10 mouse cellular contexts compared by ENCODE assay signal in genomic region chr7:123907946-123908840, GRCm38 (mm10).
DNase-seq lines count a peak whose midpoint lies in the region; ATAC-seq and TF ChIP-seq lines count a peak whose summit lies in the region.
"Had no signal": no experiment of that assay in that cellular context is flagged by ENCODE, and none has a peak within 500 bp of the region (broad histone marks: within the 10 kb centered on the region; RNA-seq: fewer than 3 reads in every experiment).

No protein-coding gene starts in this region.

- no peak for DNase-seq in forebrain, embryonic 10.5 days (ENCODE audit: extremely low spot score, low spot score)
- peak; percentile 13 to 19 for DNase-seq in left cerebral cortex, postnatal 10 days (ENCODE audit: extremely low spot score in 1 of 2, low spot score in 2 of 2)
- no peak for DNase-seq in left cerebral cortex, postnatal 14 days (ENCODE audit: low spot score in 2 of 2)
- peak; percentile 84 to 93 for DNase-seq in cerebellum, adult 2 months
- peak; percentile 2 to 5 for DNase-seq in heart, postnatal 14 days
- DNase-seq in adrenal gland, postnatal 4 days (ENCODE audit: low spot score in 2 of 2) = no peak
- DNase-seq in thymus, adult 2 months = no peak
- DNase-seq: kidney, adult 18-20 months had no signal

- 66% methylated on average over 6 of the region's 6 CpGs for WGBS in forebrain, embryonic 15.5 days
- 89% methylated on average over 6 of the region's 6 CpGs for WGBS in forebrain, embryonic 10.5 days
- 13% methylated on average over 6 of the region's 6 CpGs for WGBS in cerebellum, adult 2 months
- WGBS in thymus, adult 2 months = 93% methylated on average over 6 of the region's 6 CpGs

- no peak for TF ChIP-seq POLR2A in cerebellum, adult 2 months (IDR thresholded peaks at IDR 0.05; ENCODE audit: borderline replicate concordance, insufficient read depth, low read length)
- TF ChIP-seq POLR2A in thymus, adult 2 months (IDR thresholded peaks at IDR 0.05; ENCODE audit: control insufficient read depth, extremely low read depth, insufficient read depth, low read length, poor library complexity) = no peak

- H3K4me3 ChIP-seq in forebrain, embryonic 15.5 days = no peak overlapping the region
- H3K4me3 ChIP-seq in forebrain, embryonic 10.5 days = no peak overlapping the region
- no peak overlapping the region for H3K4me3 ChIP-seq in cerebellum, adult 2 months (replicated peaks; ENCODE audit: insufficient read depth, low read depth, low read length)
- H3K4me3 ChIP-seq in thymus, adult 2 months (ENCODE audit: control insufficient read depth, insufficient read depth, low read length) = no peak overlapping the region
- H3K4me3 ChIP-seq: limb, embryonic 10.5 days had no signal

- H3K27ac ChIP-seq in forebrain, embryonic 15.5 days (replicated peaks) = peak overlapping the region; percentile 56; the same call in 1 of the 2 replicates
- H3K27ac ChIP-seq in forebrain, embryonic 10.5 days = no peak overlapping the region
- no peak overlapping the region for H3K27ac ChIP-seq in cerebellum, adult 2 months (ENCODE audit: insufficient read depth, low read length)
- no peak overlapping the region for H3K27ac ChIP-seq in thymus, adult 2 months (ENCODE audit: control insufficient read depth, insufficient read depth, low read length)
- H3K27ac ChIP-seq: limb, embryonic 10.5 days had no signal

- no peaks in the 10 kb centered on the region for H3K9me3 ChIP-seq in forebrain, embryonic 15.5 days
- no peaks in the 10 kb centered on the region for H3K9me3 ChIP-seq in forebrain, embryonic 10.5 days
- H3K9me3 ChIP-seq: limb, embryonic 10.5 days had no signal

- no peaks in the 10 kb centered on the region for H3K36me3 ChIP-seq in forebrain, embryonic 15.5 days
- H3K36me3 ChIP-seq in forebrain, embryonic 10.5 days (replicated peaks) = no peaks in the 10 kb centered on the region
- no peaks in the 10 kb centered on the region for H3K36me3 ChIP-seq in thymus, adult 2 months (ENCODE audit: control insufficient read depth, insufficient read depth, low read length)
- H3K36me3 ChIP-seq: limb, embryonic 10.5 days had no signal

- no peak overlapping the region for H3K9ac ChIP-seq in forebrain, embryonic 15.5 days (replicated peaks)

- TF ChIP-seq CTCF in cerebellum, adult 2 months (IDR thresholded peaks at IDR 0.05; ENCODE audit: borderline replicate concordance, insufficient read depth, low read depth, low read length) = no peak
- TF ChIP-seq CTCF in thymus, adult 2 months (IDR thresholded peaks at IDR 0.05; ENCODE audit: borderline replicate concordance, control insufficient read depth, extremely low read depth, insufficient read depth, low read length, poor library complexity) = no peak

- no peak overlapping the region for H3K4me2 ChIP-seq in forebrain, embryonic 15.5 days (replicated peaks)

- intact Hi-C loops in left cerebral cortex, postnatal 10 days (cut with DNase I) = no loop called here
- intact Hi-C loops in left cerebral cortex, postnatal 14 days (cut with DNase I) = no loop called here
- intact Hi-C loops in heart, postnatal 14 days (cut with DNase I) = no loop called here

- ATAC-seq in forebrain, embryonic 15.5 days (replicated peaks) = 0 out of 2 replicates have a peak, but pooled peaks have one; percentile 19

- H3K4me1 ChIP-seq in forebrain, embryonic 15.5 days = peaks cover 13% of the 10 kb centered on the region
- no peaks in the 10 kb centered on the region for H3K4me1 ChIP-seq in forebrain, embryonic 10.5 days
- peaks cover 3% of the 10 kb centered on the region; the same call in 1 of the 2 replicates for H3K4me1 ChIP-seq in cerebellum, adult 2 months (ENCODE audit: control insufficient read depth, insufficient read depth, low read length)
- H3K4me1 ChIP-seq in thymus, adult 2 months (replicated peaks; ENCODE audit: control insufficient read depth, insufficient read depth, low read length) = no peaks in the 10 kb centered on the region
- H3K4me1 ChIP-seq: limb, embryonic 10.5 days had no signal

- H3K27me3 ChIP-seq in forebrain, embryonic 15.5 days = no peaks in the 10 kb centered on the region
- H3K27me3 ChIP-seq in forebrain, embryonic 10.5 days (ENCODE audit: poor library complexity, severe bottlenecking) = no peaks in the 10 kb centered on the region
- no peaks in the 10 kb centered on the region for H3K27me3 ChIP-seq in cerebellum, adult 2 months (ENCODE audit: control insufficient read depth, insufficient read depth, low read length)
- H3K27me3 ChIP-seq in thymus, adult 2 months (ENCODE audit: control insufficient read depth, insufficient read depth, low read length) = no peaks in the 10 kb centered on the region

Comparison
In these comparisons a context has a peak if more than half of its experiments do, and no peak if none do; other contexts are left out.
1. DNase-seq: peak in left cerebral cortex, postnatal 10 days (2 of 2), cerebellum, adult 2 months (2 of 2) and heart, postnatal 14 days (2 of 2); none in forebrain, embryonic 10.5 days (single experiment), left cerebral cortex, postnatal 14 days (0 of 2), adrenal gland, postnatal 4 days (0 of 2) and thymus, adult 2 months (single experiment).